Mouse (Mus musculus) embryonic stem cell, embryonic (primary cell): Measurements from ENCODE around the gene Slc36a1.

ENCODE experiments used
- CTCF ChIA-PET, 4 experiments: fragments of 300-600 bp in 2 of 4; fragments of 350-600 bp in 2 of 4; sonication (Branson Sonifier 250); formaldehyde crosslinking; loops; one replicate each; lab custom pipeline; 2022; ENCODE audit warnings: inconsistent platforms in 2 of 4; lab: Charles Lee
- POLR2A ChIA-PET, 4 experiments: fragments of 300-600 bp in 2 of 4; fragments of 350-600 bp in 2 of 4; sonication (Branson Sonifier 250); formaldehyde crosslinking; loops; one replicate each; lab custom pipeline; 2022; ENCODE audit warnings: antibody characterized with exemption in 4 of 4, inconsistent platforms in 1 of 4; lab: Charles Lee

Slc36a1 gene

GRCm38 (mm10) chr11:55221306-55221705 is 17.2 kb downstream of the Slc36a1 start:
- ChIA-PET POLR2A (no interaction called here), CTCF (interaction anchor here in 1 of 4 experiments (0.6 kb wide), 1 partner anchor 392 kb away, joined by 5 read pairs; no protein-coding TSS in a partner anchor)

- ChIA-PET POLR2A (no interaction called here), CTCF (no interaction called here)
These were observed 26.9 kb downstream of the Slc36a1 start for GRCm38 (mm10) chr11:55231034-55231433.

DNA sequence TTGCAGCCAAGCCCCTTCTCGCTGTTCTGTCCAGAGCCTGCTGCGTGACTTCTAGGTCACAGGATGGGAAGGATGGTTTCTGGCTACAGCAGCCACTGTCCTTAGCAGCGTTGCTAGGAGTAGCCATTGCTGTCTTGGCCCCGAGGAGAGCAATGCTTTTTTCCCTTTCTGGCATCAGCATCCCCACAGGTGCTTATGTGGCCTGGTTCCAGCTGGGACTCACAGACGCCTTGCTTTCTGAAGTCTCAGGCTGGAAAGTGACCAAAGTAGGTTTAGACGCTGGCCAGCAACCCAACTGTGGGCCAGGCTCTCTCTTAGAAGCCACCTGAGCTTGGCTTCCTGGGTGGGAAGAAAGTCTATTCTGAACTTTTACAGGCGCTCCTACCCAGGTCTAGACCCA is 30.1 kb downstream of the Slc36a1 start:
- POLR2A ChIA-PET: interaction anchor here in 3 of 4 experiments (0.7 to 1.9 kb wide), 4 partner anchors 12 to 251 kb away, joined by 3 to 5 read pairs (median 4); no protein-coding TSS in a partner anchor
- CTCF ChIA-PET: interaction anchor here in 1 of 4 experiments (1.4 kb wide), 1 partner anchor 152 kb away, joined by 3 read pairs; no protein-coding TSS in a partner anchor

GRCm38 (mm10) chr11:55234791-55235190 is 30.6 kb downstream of the Slc36a1 start:
- ChIA-PET CTCF (interaction anchor here in 2 of 4 experiments (0.7 to 1.4 kb wide), 2 partner anchors 31 to 152 kb away, joined by 3 read pairs; no protein-coding TSS in a partner anchor), POLR2A (interaction anchor here in 3 of 4 experiments (0.6 to 1.9 kb wide), 4 partner anchors 13 to 1715 kb away, joined by 3 to 4 read pairs (median 3); no protein-coding TSS in a partner anchor)

DNA sequence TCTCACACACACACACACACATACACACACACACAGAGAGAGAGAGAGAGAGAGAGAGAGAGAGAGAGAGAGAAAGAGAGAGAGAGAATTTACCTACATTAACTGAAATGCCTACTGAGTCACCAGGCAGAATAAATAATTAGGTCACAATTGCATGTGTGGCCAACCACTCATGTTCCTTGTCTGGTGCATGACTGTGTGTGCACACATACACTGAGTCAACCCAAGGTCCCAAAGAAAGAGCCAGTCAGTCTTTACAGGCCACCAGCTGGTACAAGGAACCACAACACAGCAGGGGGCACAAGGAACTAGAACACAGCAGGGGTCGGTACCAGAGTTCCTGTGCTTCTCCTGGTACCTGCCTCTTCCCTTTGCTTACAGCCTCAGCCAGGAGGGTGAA is 32.7 kb downstream of the Slc36a1 start:
- ChIA-PET POLR2A (interaction anchor here in 2 of 4 experiments (0.6 to 1.7 kb wide), 3 partner anchors 13 to 681 kb away, joined by 4 read pairs; no protein-coding TSS in a partner anchor), CTCF (interaction anchor here in 1 of 4 experiments (0.6 to 0.7 kb wide), 2 partner anchors 70 to 151 kb away, joined by 4 to 6 read pairs; no protein-coding TSS in a partner anchor)

- ChIA-PET POLR2A (interaction anchor here in 2 of 4 experiments (1.1 to 2.0 kb wide), 3 partner anchors 11 to 35 kb away, joined by 3 to 5 read pairs (median 5); partner anchors contain the start of gene Slc36a1 (in 1 of the 2)), CTCF (interaction anchor here in 2 of 4 experiments (1.0 to 1.7 kb wide), 2 partner anchors 75 to 146 kb away, joined by 3 to 6 read pairs; no protein-coding TSS in a partner anchor)
These were observed 35.3 kb downstream of the Slc36a1 start for GRCm38 (mm10) chr11:55239496-55239895.

- POLR2A ChIA-PET: interaction anchor here in 2 of 4 experiments (0.8 to 2.0 kb wide), 5 partner anchors 9 to 204 kb away, joined by 3 to 7 read pairs (median 6); partner anchors contain the start of gene Slc36a1 (in 2 of the 2)
- CTCF ChIA-PET: interaction anchor here in 3 of 4 experiments (0.6 to 1.7 kb wide), 17 partner anchors 9 to 204 kb away, joined by 3 to 28 read pairs (median 4); partner anchors contain the start of gene Slc36a1 (in 1 of the 3)
These were observed 36.4 kb downstream of the Slc36a1 start for GRCm38 (mm10) chr11:55240556-55240955.

DNA sequence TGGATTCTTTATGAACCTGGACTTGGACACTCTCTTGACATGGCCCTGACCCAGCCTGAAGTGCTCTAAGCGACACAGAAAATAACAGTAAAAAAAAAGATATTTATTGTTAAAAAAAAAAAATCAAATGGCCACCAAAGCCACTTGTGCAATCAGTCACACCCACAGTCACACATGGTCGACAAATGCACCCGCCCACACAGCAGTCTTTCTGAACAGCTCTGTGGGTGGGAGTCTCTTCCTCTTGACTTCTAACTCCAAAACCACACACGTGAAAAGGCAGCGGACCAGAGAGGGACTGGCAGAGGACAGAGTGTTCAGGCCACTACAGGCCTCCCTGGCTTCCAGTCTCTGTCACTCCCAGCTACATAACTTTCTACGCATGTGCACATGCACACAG is 46.4 kb downstream of the Slc36a1 start:
- POLR2A ChIA-PET: interaction anchor here in 3 of 4 experiments (0.5 to 1.9 kb wide), 4 partner anchors 10 to 130 kb away, joined by 3 to 7 read pairs (median 6); no protein-coding TSS in a partner anchor
- CTCF ChIA-PET: interaction anchor here in 2 of 4 experiments (0.8 to 3.9 kb wide), 4 partner anchors 10 to 163 kb away, joined by 3 to 28 read pairs (median 5); no protein-coding TSS in a partner anchor

- POLR2A ChIA-PET: interaction anchor here in 1 of 4 experiments (0.5 to 0.6 kb wide), 2 partner anchors 64 to 225 kb away, joined by 3 to 4 read pairs; no protein-coding TSS in a partner anchor
- CTCF ChIA-PET: interaction anchor here in 1 of 4 experiments (0.6 kb wide), 1 partner anchor 338 kb away, joined by 4 read pairs; no protein-coding TSS in a partner anchor
These were observed 49.2 kb downstream of the Slc36a1 start for GRCm38 (mm10) chr11:55253391-55253790.

GRCm38 (mm10) chr11:55261105-55261504 is 57.0 kb downstream of the Slc36a1 start:
- ChIA-PET CTCF (no interaction called here), POLR2A (interaction anchor here in 1 of 4 experiments (0.8 kb wide), 1 partner anchor 8 kb away, joined by 3 read pairs; no protein-coding TSS in a partner anchor)

GRCm38 (mm10) chr11:55262000-55262399 is 57.9 kb downstream of the Slc36a1 start:
- ChIA-PET CTCF (interaction anchor here in 1 of 4 experiments (1.8 kb wide), 1 partner anchor 112 kb away, joined by 3 read pairs; no protein-coding TSS in a partner anchor), POLR2A (interaction anchor here in 1 of 4 experiments (1.7 kb wide), 1 partner anchor 24 kb away, joined by 3 read pairs; no protein-coding TSS in a partner anchor)

DNA sequence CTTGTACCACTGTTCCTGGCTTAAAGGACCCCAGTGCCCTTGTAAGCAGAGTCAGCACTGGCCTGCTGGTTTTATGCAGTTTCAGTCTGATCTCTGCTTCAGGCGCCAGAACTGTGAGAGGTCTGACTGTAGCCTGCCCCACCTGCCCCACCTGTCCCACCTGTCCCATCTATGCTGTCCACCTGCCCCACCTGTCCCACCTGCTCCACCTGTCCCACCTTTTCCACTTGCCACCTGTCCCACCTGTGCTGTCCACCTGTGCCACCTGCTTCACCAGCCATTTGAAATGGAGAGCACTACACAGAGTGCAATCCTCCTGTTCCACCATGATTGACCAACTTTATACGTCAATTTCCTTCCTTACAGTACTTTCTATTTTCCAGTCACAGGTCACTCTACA is 60.2 kb downstream of the Slc36a1 start:
- ChIA-PET CTCF (no interaction called here), POLR2A (no interaction called here)

DNA sequence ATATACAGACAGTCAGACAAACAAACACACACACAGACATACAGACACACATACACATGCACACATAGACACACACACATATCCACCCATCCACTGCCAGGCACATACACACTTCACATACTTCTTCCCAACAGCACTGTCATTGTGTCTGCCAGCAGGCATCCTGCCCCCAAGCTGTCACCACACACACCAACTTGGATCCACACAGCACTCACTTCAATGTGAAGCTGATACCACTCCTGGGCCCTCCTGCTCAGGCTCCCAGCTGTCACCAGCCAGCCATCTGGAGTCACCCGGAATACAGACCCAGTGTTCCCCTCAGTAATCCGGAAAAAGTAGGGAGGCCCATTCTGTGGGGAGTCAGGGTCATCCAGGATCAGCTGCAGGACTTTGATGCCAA is 61.5 kb downstream of the Slc36a1 start:
- CTCF ChIA-PET: no interaction called here
- POLR2A ChIA-PET: interaction anchor here in 1 of 4 experiments (0.6 kb wide), 1 partner anchor 1191 kb away, joined by 4 read pairs; no protein-coding TSS in a partner anchor

DNA sequence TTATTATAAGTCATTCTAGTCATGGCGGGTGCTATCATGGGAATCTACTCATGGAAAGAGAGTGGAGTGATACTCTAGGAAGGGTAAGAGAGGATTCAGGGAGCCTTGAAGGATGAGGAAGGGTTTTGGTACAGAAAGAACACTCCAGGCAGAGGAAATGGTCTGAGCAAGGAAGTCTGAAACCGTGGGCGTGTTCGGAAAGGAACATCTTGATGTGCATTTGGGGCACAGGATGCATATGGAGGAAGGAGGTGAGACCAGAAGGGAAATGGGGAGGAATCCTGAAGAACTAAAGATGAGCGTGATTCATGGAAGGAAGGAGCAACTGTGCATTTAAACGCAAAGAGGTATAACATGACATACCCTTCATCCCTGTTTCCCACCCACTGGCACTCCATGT is 64.4 kb downstream of the Slc36a1 start:
- ChIA-PET POLR2A (no interaction called here), CTCF (interaction anchor here in 1 of 4 experiments (0.6 kb wide), 1 partner anchor 81 kb away, joined by 4 read pairs; no protein-coding TSS in a partner anchor)

- POLR2A ChIA-PET: interaction anchor here in 2 of 4 experiments (0.8 to 1.3 kb wide), 2 partner anchors 16 to 50 kb away, joined by 3 to 5 read pairs; no protein-coding TSS in a partner anchor
These were observed 70.6 kb downstream of the Slc36a1 start for GRCm38 (mm10) chr11:55274756-55275155.

More at GRCm38 (mm10) chr11:55274756-55275155, 70.6 kb downstream of the Slc36a1 start:
- CTCF ChIA-PET: interaction anchor here in 1 of 4 experiments (0.5 kb wide), 1 partner anchor 418 kb away, joined by 4 read pairs; no protein-coding TSS in a partner anchor
